Comparison of ENCODE assay signal across 21 mouse cellular contexts in genomic region chr1:179649324-179649723, GRCm38 (mm10). TPM values are rescaled to one million over a fixed set of nuclear protein-coding genes. Genes with fewer than 3 reads are reported as not detected.
A peak's percentile ranks its signal among the peaks of the same experiment; 100 is the strongest.
DNase-seq lines count a peak whose midpoint lies in the region; ATAC-seq and TF ChIP-seq lines count a peak whose summit lies in the region.
"Had no signal": no experiment of that assay in that cellular context is flagged by ENCODE, and none has a peak within 500 bp of the region (broad histone marks: within the 10 kb centered on the region; RNA-seq: fewer than 3 reads in every experiment).

No protein-coding gene starts in this region.

- no peak for TF ChIP-seq POLR2A in MEL (IDR thresholded peaks at IDR 0.05; ENCODE audit: control insufficient read depth in 1 of 2, insufficient read depth in 1 of 2, low read depth in 1 of 2, low read length in 2 of 2, poor library complexity in 1 of 2)

- no peak for DNase-seq in midbrain, embryonic 14.5 days
- peak; percentile 77 for DNase-seq in MEL (ENCODE audit: low read depth, low spot score)
- DNase-seq in liver, embryonic 13.5 days, result peak; percentile 25
- no peak for DNase-seq in cerebellum, adult 9-10 months
- no peak for DNase-seq in layer of hippocampus, adult 9-10 months (ENCODE audit: low spot score)
- no peak for DNase-seq in ovary, postnatal 14 days (ENCODE audit: low spot score)
- DNase-seq: adrenal gland, adult 8-10 months; adrenal gland, postnatal 36 days; cerebellum, adult 2 months; cerebellum, postnatal 14 days; embryo, embryonic 11 days; gastrocnemius, postnatal 10 days had no signal

- peaks cover 1% of the 10 kb centered on the region; the same call in 1 of the 2 replicates for H3K4me1 ChIP-seq in midbrain, embryonic 16.5 days (ENCODE audit: control insufficient read depth, insufficient read depth, low read length)
- H3K4me1 ChIP-seq in midbrain, embryonic 14.5 days (ENCODE audit: control insufficient read depth, insufficient read depth, low read length), result no peaks in the 10 kb centered on the region
- H3K4me1 ChIP-seq in MEL (ENCODE audit: control insufficient read depth in 1 of 2, insufficient read depth in 2 of 2, low read length in 2 of 2), result peaks cover 0 to 27% of the 10 kb centered on the region in 2 experiments; a peak in 2 of 4 replicates
- peaks cover 25% of the 10 kb centered on the region for H3K4me1 ChIP-seq in liver, embryonic 13.5 days (replicated peaks)

- ATAC-seq in midbrain, embryonic 16.5 days, result no peak
- ATAC-seq in midbrain, embryonic 14.5 days (ENCODE audit: low FRiP score, low TSS enrichment), result no peak
- peak; percentile 62; the same call in 1 of the 2 replicates for ATAC-seq in liver, embryonic 13.5 days (ENCODE audit: low read depth)
- ATAC-seq in megakaryocyte progenitor cell, adult 5-6 weeks (replicated peaks; ENCODE audit: poor library complexity), result peak; percentile 64

- no peak overlapping the region for H3K4me2 ChIP-seq in midbrain, embryonic 16.5 days (ENCODE audit: low read length)
- no peak overlapping the region for H3K4me2 ChIP-seq in midbrain, embryonic 14.5 days (ENCODE audit: low read length)
- no peak overlapping the region for H3K4me2 ChIP-seq in liver, embryonic 13.5 days
- H3K4me2 ChIP-seq: embryonic facial prominence, embryonic 15.5 days; forebrain, embryonic 15.5 days; heart, embryonic 12.5 days; hindbrain, embryonic 15.5 days had no signal

- H3K9me3 ChIP-seq in midbrain, embryonic 16.5 days (replicated peaks; ENCODE audit: control insufficient read depth, low read length, poor library complexity, severe bottlenecking), result no peaks in the 10 kb centered on the region
- H3K9me3 ChIP-seq in midbrain, embryonic 14.5 days (ENCODE audit: control insufficient read depth, low read length), result no peaks in the 10 kb centered on the region
- no peaks in the 10 kb centered on the region for H3K9me3 ChIP-seq in MEL (replicated peaks; ENCODE audit: insufficient read depth, low read length)
- no peaks in the 10 kb centered on the region for H3K9me3 ChIP-seq in liver, embryonic 13.5 days (replicated peaks)
- H3K9me3 ChIP-seq: embryonic facial prominence, embryonic 15.5 days; forebrain, embryonic 10.5 days; forebrain, embryonic 15.5 days; heart, embryonic 12.5 days; hindbrain, embryonic 15.5 days had no signal

- TF ChIP-seq RAD21 in MEL (IDR thresholded peaks at IDR 0.05; ENCODE audit: low read depth, low read length), result no peak

- H3K9ac ChIP-seq in midbrain, embryonic 16.5 days (ENCODE audit: low read depth, low read length), result no peak overlapping the region
- H3K9ac ChIP-seq in midbrain, embryonic 14.5 days (replicated peaks; ENCODE audit: low read length), result no peak overlapping the region
- no peak overlapping the region for H3K9ac ChIP-seq in MEL (ENCODE audit: control insufficient read depth, low read depth, low read length, poor library complexity, severe bottlenecking)
- H3K9ac ChIP-seq in liver, embryonic 13.5 days, result no peak overlapping the region
- H3K9ac ChIP-seq: embryonic facial prominence, embryonic 15.5 days; forebrain, embryonic 15.5 days; heart, embryonic 12.5 days; hindbrain, embryonic 15.5 days had no signal

- H3K79me2 ChIP-seq in MEL (ENCODE audit: control insufficient read depth, insufficient read depth, low read length, poor library complexity), result no peaks in the 10 kb centered on the region

- 75% methylated on average over 3 of the region's 3 CpGs for WGBS in midbrain, embryonic 16.5 days
- WGBS in midbrain, embryonic 14.5 days, result 76% methylated on average over 3 of the region's 3 CpGs
- WGBS in liver, embryonic 13.5 days (ENCODE audit: insufficient replicate concordance), result 16% methylated on average over 3 of the region's 3 CpGs

- TF ChIP-seq CTCF in MEL (IDR thresholded peaks at IDR 0.05 in 2 of 3, conservative IDR thresholded peaks at IDR 0.05 in 1 of 3; ENCODE audit: control insufficient read depth in 1 of 3, insufficient read depth in 1 of 3, low read depth in 2 of 3, low read length in 3 of 3, poor library complexity in 1 of 3, severe bottlenecking in 1 of 3), result no peak

- peak; percentile 76 to 91 for TF ChIP-seq EP300 in MEL (IDR thresholded peaks at IDR 0.05; ENCODE audit: low read depth in 1 of 2, low read length in 2 of 2)

- no peak overlapping the region for H3K4me3 ChIP-seq in midbrain, embryonic 16.5 days (ENCODE audit: low read depth, low read length)
- H3K4me3 ChIP-seq in midbrain, embryonic 14.5 days (replicated peaks; ENCODE audit: low read depth, low read length), result no peak overlapping the region
- H3K4me3 ChIP-seq in MEL (ENCODE audit: control insufficient read depth in 1 of 2, insufficient read depth in 1 of 2, low read depth in 2 of 2, low read length in 2 of 2), result peak overlapping the region; percentile 27 to 29; a peak in 3 of 4 replicates
- H3K4me3 ChIP-seq in liver, embryonic 13.5 days (replicated peaks), result no peak overlapping the region
- H3K4me3 ChIP-seq: embryonic facial prominence, embryonic 15.5 days; erythroblast, embryonic 14.5 days; forebrain, embryonic 10.5 days; forebrain, embryonic 15.5 days; heart, adult 2 months; heart, embryonic 12.5 days; hindbrain, embryonic 15.5 days had no signal

- 0 out of 2 replicates have a peak overlapping the region, but pooled peaks have one; percentile 19 for H3K27ac ChIP-seq in midbrain, embryonic 16.5 days (ENCODE audit: low read length)
- no peak overlapping the region for H3K27ac ChIP-seq in midbrain, embryonic 14.5 days (replicated peaks; ENCODE audit: low read depth, low read length)
- peak overlapping the region; percentile 84 for H3K27ac ChIP-seq in MEL (ENCODE audit: control insufficient read depth, low read depth, low read length)
- H3K27ac ChIP-seq in liver, embryonic 13.5 days, result no peak overlapping the region
- H3K27ac ChIP-seq: embryonic facial prominence, embryonic 15.5 days; forebrain, embryonic 10.5 days; forebrain, embryonic 15.5 days; heart, adult 2 months; hindbrain, embryonic 15.5 days had no signal

- no peaks in the 10 kb centered on the region for H3K27me3 ChIP-seq in midbrain, embryonic 16.5 days (ENCODE audit: control insufficient read depth, insufficient read depth, low read depth, low read length)
- no peaks in the 10 kb centered on the region for H3K27me3 ChIP-seq in midbrain, embryonic 14.5 days (ENCODE audit: control insufficient read depth, insufficient read depth, low read length)
- H3K27me3 ChIP-seq in MEL (ENCODE audit: control insufficient read depth in 1 of 2, insufficient read depth in 2 of 2, low read length in 2 of 2), result no peaks in the 10 kb centered on the region
- peaks cover 10% of the 10 kb centered on the region; the same call in 1 of the 2 replicates for H3K27me3 ChIP-seq in liver, embryonic 13.5 days
- H3K27me3 ChIP-seq: embryonic facial prominence, embryonic 15.5 days; forebrain, embryonic 15.5 days; heart, embryonic 12.5 days; hindbrain, embryonic 15.5 days had no signal

- no peaks in the 10 kb centered on the region for H3K36me3 ChIP-seq in midbrain, embryonic 16.5 days (ENCODE audit: control insufficient read depth, insufficient read depth, low read length)
- no peaks in the 10 kb centered on the region for H3K36me3 ChIP-seq in midbrain, embryonic 14.5 days (ENCODE audit: control insufficient read depth, insufficient read depth, low read length)
- H3K36me3 ChIP-seq in MEL (ENCODE audit: control insufficient read depth in 1 of 2, insufficient read depth in 2 of 2, low read length in 2 of 2), result peaks cover 0 to 5% of the 10 kb centered on the region in 2 experiments; a peak in 2 of 4 replicates
- H3K36me3 ChIP-seq in liver, embryonic 13.5 days, result no peaks in the 10 kb centered on the region
- H3K36me3 ChIP-seq: embryonic facial prominence, embryonic 15.5 days; forebrain, embryonic 10.5 days; forebrain, embryonic 15.5 days; heart, embryonic 12.5 days; hindbrain, embryonic 15.5 days had no signal

TF ChIP-seq in MEL, 35 proteins besides CTCF, POLR2A, EP300 and RAD21:
- TF ChIP-seq RCOR1 (IDR thresholded peaks at IDR 0.05; ENCODE audit: low read depth, low read length) (peak; percentile 97), MEF2A (IDR thresholded peaks at IDR 0.05; ENCODE audit: extremely low read depth, insufficient replicate concordance, low read depth, low read length, poor library complexity, severe bottlenecking) (no peak), BHLHE40 (IDR thresholded peaks at IDR 0.05; ENCODE audit: borderline replicate concordance, low read depth, low read length) (peak; percentile 66), GATA1 (IDR thresholded peaks at IDR 0.05; ENCODE audit: low read depth, low read length) (peak; percentile 91), SIN3A (IDR thresholded peaks at IDR 0.05; ENCODE audit: low read length) (peak; percentile 12; the same call in 1 of the 2 replicates), ELF1 (IDR thresholded peaks at IDR 0.05; ENCODE audit: low read depth, low read length) (no peak), TAL1 (IDR thresholded peaks at IDR 0.05; ENCODE audit: low read length) (peak; percentile 78), TBP (IDR thresholded peaks at IDR 0.05; ENCODE audit: low read depth, low read length) (peak; percentile 76), ETS1 (IDR thresholded peaks at IDR 0.05; ENCODE audit: low read depth, low read length) (peak; percentile 79), CHD1 (IDR thresholded peaks at IDR 0.05; ENCODE audit: low read depth, low read length) (no peak), TCF12 (IDR thresholded peaks at IDR 0.05; ENCODE audit: low read depth, low read length) (peak; percentile 94), GABPA (IDR thresholded peaks at IDR 0.05; ENCODE audit: low read depth, low read length) (no peak), MAFK (IDR thresholded peaks at IDR 0.05; ENCODE audit: borderline replicate concordance, low read depth, low read length) (no peak)

RNA-seq across cellular contexts. Expression of gene Sccpdh, which starts 18.7 kb away (rescaled TPM):
- 172 and 179 TPM in 2 replicates for polyA plus RNA-seq in midbrain, embryonic 16.5 days (2015; fragmentation: Nextera tagmentation; extraction: Ambion mirVana)
- 146 and 151 TPM in 2 replicates for polyA plus RNA-seq in midbrain, embryonic 14.5 days (2014; fragmentation: Nextera tagmentation; extraction: Ambion mirVana)
- total RNA-seq in MEL (2012; rRNA removed), result 18.7 and 18.8 TPM in 2 replicates
- polyA plus RNA-seq in MEL (2012; ENCODE audit: insufficient read depth in 1 of 2, insufficient read length in 2 of 2, low read depth in 1 of 2, low replicate concordance in 2 of 2, missing spikeins in 1 of 2), result 10 to 100 TPM in 1 of 2 experiments, not detected in 1; 18.5 TPM
- polyA plus RNA-seq in liver, embryonic 13.5 days (2015; fragmentation: Nextera tagmentation; extraction: Ambion mirVana), result 11.4 and 13.0 TPM in 2 replicates
- 18.6 and 26.6 TPM in 2 replicates for total RNA-seq in megakaryocyte progenitor cell, adult 5-6 weeks (2015)
- total RNA-seq in megakaryocyte progenitor cell, adult 5-6 weeks (2017), result 42.4 and 43.7 TPM in 2 replicates
- polyA plus RNA-seq: erythroblast, embryonic 14.5 days had no signal

Comparison
In these comparisons a context has a peak if more than half of its experiments do, and no peak if none do; other contexts are left out.
1. H3K27ac ChIP-seq: peak in midbrain, embryonic 16.5 days (single experiment) and MEL (single experiment); none in midbrain, embryonic 14.5 days (single experiment) and liver, embryonic 13.5 days (single experiment).
2. ATAC-seq: peak in liver, embryonic 13.5 days (single experiment) and megakaryocyte progenitor cell, adult 5-6 weeks (single experiment); none in midbrain, embryonic 16.5 days (single experiment) and midbrain, embryonic 14.5 days (single experiment).
3. H3K4me3 ChIP-seq: peak in MEL (2 of 2); none in midbrain, embryonic 16.5 days (single experiment), midbrain, embryonic 14.5 days (single experiment) and liver, embryonic 13.5 days (single experiment).
4. DNase-seq: peak in MEL (single experiment) and liver, embryonic 13.5 days (single experiment); none in midbrain, embryonic 14.5 days (single experiment), cerebellum, adult 9-10 months (single experiment), layer of hippocampus, adult 9-10 months (single experiment) and ovary, postnatal 14 days (single experiment).